Mouse (Mus musculus) C2C12 (cell line): ENCODE measurements around the gene Srd5a2.

Source experiments
- CEBPB ChIP-seq: IDR thresholded peaks from one replicate; pipeline ENCODE4 v1.6.1; 2011; ENCODE audit warnings: low read depth, mild to moderate bottlenecking, control low read depth, moderate library complexity
- CTCF ChIP-seq: IDR thresholded peaks from one replicate; pipeline ENCODE4 v1.5.1; 2011; ENCODE audit not compliant: control insufficient read depth, insufficient read depth, insufficient read length
- FOSL1 ChIP-seq: IDR thresholded peaks from one replicate; pipeline ENCODE4 v1.8.0; 2011; ENCODE audit warnings: mild to moderate bottlenecking, low read length; ENCODE audit not compliant: poor library complexity, insufficient read depth, severe bottlenecking
- MAX ChIP-seq: IDR thresholded peaks from one replicate; pipeline ENCODE4 v1.6.1; 2011; ENCODE audit warnings: mild to moderate bottlenecking, control low read depth
- MYOD1 ChIP-seq: IDR thresholded peaks from one replicate; pipeline ENCODE4 v1.6.1; 2011; ENCODE audit warnings: low read depth; ENCODE audit not compliant: control insufficient read depth, insufficient read length
- MYOG ChIP-seq: IDR thresholded peaks from one replicate; pipeline ENCODE4 v1.6.1; 2011; ENCODE audit not compliant: control insufficient read depth, insufficient read length; ENCODE audit errors: extremely low read depth
- USF1 ChIP-seq: IDR thresholded peaks from one replicate; pipeline ENCODE4 v1.6.1; 2011; ENCODE audit warnings: low read depth, mild to moderate bottlenecking, control low read depth, moderate library complexity

DNA sequence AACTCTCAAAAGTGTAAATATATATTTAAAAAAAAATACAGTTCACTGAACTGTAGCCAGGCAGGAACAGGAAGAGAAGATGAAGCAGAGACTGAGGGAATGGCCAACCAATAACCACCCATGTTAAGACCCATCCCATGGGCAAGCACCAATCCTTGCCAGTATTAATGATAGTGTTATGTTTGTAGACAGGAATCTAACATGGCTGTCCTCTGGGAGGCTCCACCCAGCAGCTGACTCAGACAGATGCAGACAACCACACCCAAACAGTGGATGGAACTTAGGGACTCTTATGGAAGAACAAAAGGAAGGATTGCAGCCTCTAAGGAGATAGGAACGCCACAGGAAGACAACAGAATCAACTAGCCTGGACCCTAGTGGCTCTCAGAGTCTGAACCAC, 64.8 kb downstream of the Srd5a2 start:
- TF ChIP-seq CTCF, result no peak
- no peak for TF ChIP-seq CEBPB
- TF ChIP-seq USF1, result no peak
- no peak for TF ChIP-seq FOSL1
- no peak for TF ChIP-seq MAX
- TF ChIP-seq MYOD1, result no peak
- no peak for TF ChIP-seq MYOG
